Mouse (Mus musculus): ENCODE data around the gene Hint3.

Hint3 gene

DNA sequence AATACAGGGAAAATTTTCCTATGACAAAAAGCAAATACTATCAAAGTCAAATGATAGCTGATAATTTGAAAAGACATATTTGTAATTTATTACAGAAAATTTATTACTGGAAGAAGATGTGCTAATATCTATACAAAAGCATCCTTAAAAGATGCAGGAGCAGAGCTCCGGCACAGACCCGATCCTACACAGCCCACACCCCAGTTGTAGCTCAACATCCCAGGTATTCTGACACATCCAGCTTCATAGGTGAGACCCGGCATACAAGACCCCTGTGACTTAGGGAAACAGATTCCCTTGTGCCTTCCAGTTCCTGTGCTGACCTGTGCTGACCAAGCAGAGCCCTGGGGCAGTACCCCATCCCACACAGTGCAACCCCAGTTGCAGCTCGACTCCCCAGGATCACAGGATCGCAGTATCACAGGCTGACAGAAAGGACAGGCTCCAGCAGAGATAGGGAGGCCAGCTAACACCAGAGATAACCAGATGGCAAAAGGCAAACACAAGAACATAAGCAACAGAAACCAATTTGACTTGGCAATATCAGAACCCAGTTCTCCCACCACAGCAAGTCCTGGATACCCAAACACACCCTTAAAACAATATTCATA is 51.7 kb downstream of the Hint3 start:
- 98% methylated on average over 5 of the region's 5 CpGs for WGBS

- 91% methylated on average over 3 of the region's 3 CpGs for WGBS
These were observed 64.8 kb downstream of the Hint3 start for GRCm38 (mm10) chr10:30564651-30565050.

Measured in cerebral cortex, adult 2 months (tissue).